Mouse (Mus musculus): Measurements from ENCODE around the gene Obscn. TPM values are rescaled to one million over a fixed set of nuclear protein-coding genes. Genes with fewer than 3 reads are reported as not detected.
A peak's percentile ranks its signal among the peaks of the same experiment; 100 is the strongest.

Obscn gene
- polyA plus RNA-seq, 1 experiment = 17.6 TPM

DNA sequence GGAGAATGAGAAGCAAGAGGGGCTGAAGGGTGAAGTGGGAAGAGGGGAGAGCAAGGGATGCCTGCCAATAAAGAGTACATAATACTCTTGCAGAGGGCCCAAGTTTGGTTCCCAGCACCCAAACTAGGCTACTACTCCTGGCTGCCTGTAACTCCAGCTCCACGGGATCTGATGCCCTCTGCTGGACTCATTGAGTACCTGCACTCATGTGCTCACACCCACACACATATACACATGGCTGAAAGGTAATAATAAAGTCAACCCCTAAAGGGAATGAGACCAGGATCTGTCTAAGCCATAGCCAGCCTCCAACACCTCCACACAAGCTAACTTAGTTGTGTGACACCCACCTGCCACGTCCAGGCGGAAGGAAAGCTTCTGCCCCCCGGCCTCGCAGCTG, 30.3 kb downstream of the Obscn start:
- TF ChIP-seq GATA1 (IDR thresholded peaks at IDR 0.05; ENCODE audit: low read length) = no peak

DNA sequence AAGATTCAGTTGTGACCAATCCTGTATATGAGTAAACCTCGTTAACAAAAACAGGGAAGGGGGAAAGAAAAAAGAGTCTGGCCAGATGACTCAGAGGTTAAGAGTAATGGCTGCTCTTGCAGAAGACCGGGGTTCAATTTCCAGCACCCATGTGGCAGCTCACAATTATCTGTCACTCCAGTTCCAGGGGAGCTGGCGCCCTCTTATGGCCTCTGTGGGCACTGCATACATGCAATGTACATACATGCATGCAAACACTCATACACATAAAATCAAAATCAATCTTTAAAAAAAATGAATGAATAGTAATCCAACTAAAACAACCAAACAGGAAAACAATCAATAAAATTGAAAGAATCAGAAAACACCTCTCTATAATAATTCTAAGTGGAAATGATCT, 33.9 kb downstream of the Obscn start:
- TF ChIP-seq GATA1 (IDR thresholded peaks at IDR 0.05; ENCODE audit: low read length) = no peak

DNA sequence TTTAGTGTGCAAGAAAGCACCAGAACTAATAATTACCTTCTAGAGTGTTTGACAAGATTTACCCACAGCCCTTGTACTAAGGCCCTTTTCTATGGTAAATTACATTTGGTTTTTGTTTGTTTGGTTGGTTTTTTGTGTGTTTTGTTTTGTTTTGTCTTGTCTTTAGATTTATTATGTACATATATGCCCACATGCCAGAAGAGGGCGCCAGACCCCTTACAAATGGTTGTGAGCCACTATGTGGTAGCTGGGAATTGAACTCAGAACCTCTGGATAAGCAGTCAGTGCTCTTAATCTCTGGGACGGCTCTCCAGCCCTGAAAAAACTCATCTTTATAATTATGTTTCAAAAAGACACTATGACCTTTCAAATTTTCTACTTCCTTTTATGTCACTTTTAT, 37.9 kb downstream of the Obscn start:
- TF ChIP-seq GATA1 (IDR thresholded peaks at IDR 0.05; ENCODE audit: low read length) = no peak

DNA sequence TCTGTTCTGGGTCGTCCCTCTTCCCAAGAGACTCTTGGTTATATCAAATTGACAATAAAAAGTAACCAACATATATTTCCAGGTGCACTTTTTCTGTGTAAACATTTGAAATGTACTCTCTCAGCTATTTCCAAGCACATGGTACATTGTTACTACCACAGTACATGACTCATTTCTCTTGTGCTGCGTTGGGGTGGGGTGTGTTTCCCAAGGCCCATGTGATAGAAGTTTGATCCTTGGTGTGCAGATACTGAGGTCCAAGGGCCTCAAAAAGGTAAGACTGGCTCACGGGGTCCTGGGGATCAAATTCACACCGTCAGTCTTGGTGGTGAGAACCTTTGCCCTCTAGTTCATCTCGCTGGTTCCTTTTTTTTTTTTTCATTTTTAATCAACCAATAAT, 38.4 kb downstream of the Obscn start:
- TF ChIP-seq GATA1 (IDR thresholded peaks at IDR 0.05; ENCODE audit: low read length) = no peak

- TF ChIP-seq GATA1 (IDR thresholded peaks at IDR 0.05; ENCODE audit: low read length) = no peak
Measured at GRCm38 (mm10) chr11:59094213-59094612, 42.0 kb downstream of the Obscn start.

DNA sequence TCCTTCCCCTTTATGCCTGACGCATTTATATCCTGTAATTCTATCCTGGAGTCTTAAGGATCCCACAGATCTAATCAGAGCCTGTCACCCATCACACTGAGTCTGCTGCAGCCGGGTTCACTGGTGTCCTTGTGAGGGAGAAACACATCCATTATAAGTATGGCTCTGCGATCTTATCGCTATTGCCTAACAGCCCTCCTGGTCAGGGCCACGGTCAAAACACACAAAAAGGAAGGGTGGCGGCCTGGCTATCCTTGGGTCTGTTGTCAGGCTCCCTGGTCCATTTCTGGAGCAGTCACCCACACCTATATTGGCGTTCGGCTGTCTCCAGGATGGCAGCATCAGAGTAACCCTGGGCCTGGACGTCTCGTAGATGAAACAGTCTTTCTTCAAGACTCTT, 48.6 kb downstream of the Obscn start:
- TF ChIP-seq GATA1 (IDR thresholded peaks at IDR 0.05; ENCODE audit: low read length) = no peak

DNA sequence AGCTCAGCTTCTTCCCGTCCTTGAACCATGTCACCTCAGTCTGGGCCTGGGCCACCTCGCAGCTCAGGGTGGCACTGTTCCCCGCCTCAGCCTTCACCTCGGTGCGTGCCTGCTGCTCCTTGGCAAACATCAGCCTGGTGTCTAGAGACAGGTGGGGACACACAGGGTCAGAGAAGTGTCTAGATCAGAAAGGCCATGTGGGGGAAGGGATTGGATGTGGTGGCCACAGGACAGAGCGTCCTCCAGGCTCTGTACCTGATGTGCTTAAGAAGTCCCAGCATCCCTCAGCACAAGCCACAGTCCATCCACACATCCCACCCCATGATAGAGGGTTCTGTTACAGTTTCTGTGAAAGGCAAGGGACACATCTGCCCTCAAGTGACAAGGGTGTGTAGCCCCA, 51.0 kb downstream of the Obscn start:
- TF ChIP-seq GATA1 (IDR thresholded peaks at IDR 0.05; ENCODE audit: low read length) = no peak

GRCm38 (mm10) chr11:59083125-59083524, 53.1 kb downstream of the Obscn start:
- peak; percentile 70 for TF ChIP-seq GATA1 (IDR thresholded peaks at IDR 0.05; ENCODE audit: low read length)

GRCm38 (mm10) chr11:59078311-59078710, 57.9 kb downstream of the Obscn start:
- TF ChIP-seq GATA1 (IDR thresholded peaks at IDR 0.05; ENCODE audit: low read length) = no peak

- TF ChIP-seq GATA1 (IDR thresholded peaks at IDR 0.05; ENCODE audit: low read length) = no peak
Measured at GRCm38 (mm10) chr11:59070321-59070720, 65.9 kb downstream of the Obscn start.

GRCm38 (mm10) chr11:59068922-59069321, 67.3 kb downstream of the Obscn start:
- no peak for TF ChIP-seq GATA1 (IDR thresholded peaks at IDR 0.05; ENCODE audit: low read length)

DNA sequence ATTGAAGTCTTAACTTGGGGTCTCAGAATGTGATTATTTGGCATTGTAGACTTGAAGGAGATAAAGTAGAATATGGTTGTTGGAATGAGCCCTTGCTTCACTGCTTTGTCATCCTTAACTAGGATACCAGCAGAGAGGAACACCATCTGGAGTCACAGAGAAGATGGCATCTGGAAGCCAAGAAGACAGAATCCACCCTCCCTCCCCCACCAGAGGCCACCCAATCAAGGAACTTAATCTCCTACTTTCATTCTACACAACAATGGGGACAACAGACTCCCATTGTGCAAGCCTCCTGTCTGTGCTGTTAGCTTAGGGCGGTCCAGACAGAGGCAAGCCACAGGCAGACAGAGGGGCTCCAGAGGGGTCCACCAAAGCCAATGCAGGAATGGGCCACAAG, 67.8 kb downstream of the Obscn start:
- no peak for TF ChIP-seq GATA1 (IDR thresholded peaks at IDR 0.05; ENCODE audit: low read length)

DNA sequence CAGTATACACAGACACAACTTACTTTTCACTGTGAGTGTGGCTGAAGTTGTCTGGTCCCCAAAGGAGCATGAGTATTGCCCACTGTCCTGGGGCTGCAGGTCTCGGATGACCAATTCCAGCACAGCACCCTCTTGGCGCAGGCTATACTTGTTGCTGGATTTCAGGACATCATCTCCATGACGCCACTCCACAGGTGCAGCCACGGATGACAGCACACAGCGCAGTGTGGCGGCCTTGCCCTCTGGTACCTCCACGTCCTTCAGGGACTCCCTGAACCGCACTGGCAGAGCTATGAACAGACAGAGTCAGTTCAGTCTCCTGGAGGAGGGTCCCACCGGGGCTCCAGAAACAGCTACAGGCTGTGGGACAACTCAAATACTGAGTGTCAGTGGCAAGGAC, 68.3 kb downstream of the Obscn start:
- no peak for TF ChIP-seq GATA1 (IDR thresholded peaks at IDR 0.05; ENCODE audit: low read length)

DNA sequence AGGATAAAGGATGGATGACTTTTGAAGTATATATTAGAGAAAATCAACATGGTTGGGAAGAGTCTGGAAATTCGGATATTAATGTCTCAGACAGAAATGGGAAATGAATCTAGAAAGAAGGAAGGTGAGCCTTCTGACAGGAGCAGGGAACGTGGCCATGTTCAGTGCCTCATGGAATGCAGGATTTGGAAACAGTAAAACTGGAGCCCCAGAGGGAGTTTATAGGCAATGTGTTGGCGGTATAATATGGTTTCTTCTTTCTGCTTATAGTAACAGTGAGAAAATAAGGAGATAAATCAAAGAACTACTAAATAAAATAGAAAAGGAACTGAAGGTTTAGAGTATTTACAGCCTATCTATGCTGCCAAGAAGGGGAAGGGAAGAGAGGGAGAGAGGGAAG, 78.2 kb downstream of the Obscn start:
- no peak for TF ChIP-seq GATA1 (IDR thresholded peaks at IDR 0.05; ENCODE audit: low read length)

DNA sequence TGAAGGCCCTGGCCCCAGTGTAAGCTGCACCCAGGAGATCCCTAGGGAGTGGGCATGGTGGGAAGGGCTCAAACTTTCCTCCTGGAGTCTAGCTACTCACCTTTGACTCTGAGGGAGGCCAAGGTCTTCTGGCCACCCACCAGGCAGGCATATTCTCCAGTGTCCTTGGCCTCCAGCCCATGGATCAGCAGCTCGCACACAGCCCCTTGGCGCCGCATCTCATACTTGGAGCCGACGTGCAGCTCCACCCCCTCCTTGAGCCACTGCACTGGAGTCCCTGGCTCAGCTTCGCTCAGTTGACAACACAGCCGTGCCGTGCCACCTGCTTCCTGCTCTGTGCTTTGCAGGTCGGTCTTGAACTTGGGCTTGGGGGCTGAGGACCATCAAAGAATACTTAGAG, 85.2 kb downstream of the Obscn start:
- no peak for TF ChIP-seq GATA1 (IDR thresholded peaks at IDR 0.05; ENCODE audit: low read length)

GRCm38 (mm10) chr11:59044703-59045330, 91.4 kb downstream of the Obscn start:
- TF ChIP-seq GATA1 (IDR thresholded peaks at IDR 0.05; ENCODE audit: low read length) = no peak

DNA sequence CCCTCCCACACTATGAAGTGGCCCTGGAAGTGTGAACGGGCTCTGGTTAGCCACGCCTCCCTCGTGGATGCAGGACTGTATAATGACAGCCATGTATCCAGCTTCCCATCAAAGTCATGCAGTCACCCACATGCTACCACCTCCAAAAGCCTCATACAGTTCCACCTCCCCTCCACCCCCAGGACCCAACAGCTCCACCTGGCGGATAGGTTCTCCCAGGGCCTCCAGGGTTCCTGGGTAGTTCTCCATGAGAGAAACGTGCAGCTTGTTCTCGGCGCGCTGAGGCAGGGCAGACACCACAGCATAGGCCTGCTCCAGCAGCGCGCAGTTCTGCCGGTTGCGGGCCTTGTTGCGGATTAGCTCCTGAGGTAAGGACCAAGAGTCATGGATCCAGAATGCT, 107.2 kb downstream of the Obscn start:
- no peak for TF ChIP-seq GATA1 (IDR thresholded peaks at IDR 0.05; ENCODE audit: low read length)

- no peak for TF ChIP-seq GATA1 (IDR thresholded peaks at IDR 0.05; ENCODE audit: low read length)
Measured at GRCm38 (mm10) chr11:59026411-59026810, 109.8 kb downstream of the Obscn start.
